Mouse (Mus musculus): ENCODE data around the gene Serinc3. TPM values are rescaled to one million over a fixed set of nuclear protein-coding genes. Genes with fewer than 3 reads are reported as not detected.

Serinc3 gene
- polyA plus RNA-seq, 1 experiment: 199 TPM

Other genes with a start within 250 kb of the Serinc3 start
- 0.64 and 0.78 TPM in 2 replicates for gene Jph2, start 247.1 kb downstream of the Serinc3 start, polyA plus RNA-seq (2012; rRNA removed)
- 24.2 and 26.0 TPM in 2 replicates for gene Oser1, start 220.4 kb downstream of the Serinc3 start, polyA plus RNA-seq (2012; rRNA removed)
- gene Gdap1l1, start 206.7 kb downstream of the Serinc3 start, polyA plus RNA-seq (2012; rRNA removed): 89.3 and 90.1 TPM in 2 replicates
- gene Fitm2, start 172.5 kb downstream of the Serinc3 start, polyA plus RNA-seq (2012; rRNA removed): 10.3 and 11.2 TPM in 2 replicates
- 0.08 TPM in 1 of 2 replicates, not detected in the other for gene R3hdml, start 152.8 kb downstream of the Serinc3 start, polyA plus RNA-seq (2012; rRNA removed)
- gene Hnf4a, start 138.3 kb downstream of the Serinc3 start, polyA plus RNA-seq (2012; rRNA removed): not detected in 2 replicates
- gene Ttpal, start 42.8 kb downstream of the Serinc3 start, polyA plus RNA-seq (2012; rRNA removed): 44.2 and 47.2 TPM in 2 replicates
- 194 and 214 TPM in 2 replicates for gene Pkig, start 13.3 kb upstream of the Serinc3 start, polyA plus RNA-seq (2012; rRNA removed)
- gene Ada, start 105.1 kb upstream of the Serinc3 start, polyA plus RNA-seq (2012; rRNA removed): 1.4 and 1.6 TPM in 2 replicates
- 0.14 and 0.15 TPM in 2 replicates for gene Ccn5, start 175.7 kb upstream of the Serinc3 start, polyA plus RNA-seq (2012; rRNA removed)
- 7.3 TPM in 2 replicates for gene Kcnk15, start 208.5 kb upstream of the Serinc3 start, polyA plus RNA-seq (2012; rRNA removed)